In genomic region chr8:122194396-122194795, GRCm38 (mm10) we compare ENCODE assay signal across 8 mouse cellular contexts.
DNase-seq lines count a peak whose midpoint lies in the region; ATAC-seq and TF ChIP-seq lines count a peak whose summit lies in the region.

No protein-coding gene starts in this region.

- ATAC-seq in limb, embryonic 13.5 days (ENCODE audit: low FRiP score, low read depth) = no peak
- ATAC-seq in embryonic facial prominence, embryonic 15.5 days (ENCODE audit: insufficient number of reproducible peaks, low FRiP score, low TSS enrichment, low read depth) = 0 out of 2 replicates have a peak, but pooled peaks have one; percentile 29
- ATAC-seq in limb, embryonic 14.5 days (ENCODE audit: low FRiP score, low read depth) = no peak

- TF ChIP-seq POLR2A in limb, embryonic 14.5 days (IDR thresholded peaks at IDR 0.05; ENCODE audit: borderline replicate concordance, extremely low read depth, insufficient read depth, insufficient read length) = no peak

- no peak overlapping the region for H3K9ac ChIP-seq in limb, embryonic 13.5 days
- no peak overlapping the region for H3K9ac ChIP-seq in embryonic facial prominence, embryonic 15.5 days
- H3K9ac ChIP-seq in limb, embryonic 14.5 days (ENCODE audit: low read depth, low read length, severe bottlenecking) = no peak overlapping the region

- WGBS in limb, embryonic 13.5 days = 61% methylated on average over 8 of the region's 8 CpGs
- WGBS in limb, embryonic 10.5 days = 76% methylated on average over 8 of the region's 8 CpGs
- 25% methylated on average over 8 of the region's 8 CpGs for WGBS in embryonic facial prominence, embryonic 15.5 days
- WGBS in limb, embryonic 14.5 days = 53% methylated on average over 8 of the region's 8 CpGs

- H3K27ac ChIP-seq in limb, embryonic 13.5 days = peak overlapping the region; percentile 67; the same call in 1 of the 2 replicates
- H3K27ac ChIP-seq in limb, embryonic 10.5 days = no peak overlapping the region
- peak overlapping the region; percentile 67 for H3K27ac ChIP-seq in embryonic facial prominence, embryonic 15.5 days (replicated peaks)
- 0 out of 2 replicates have a peak overlapping the region, but pooled peaks have one; percentile 44 for H3K27ac ChIP-seq in limb, embryonic 14.5 days (replicated peaks; ENCODE audit: low read depth, low read length)

- H3K9me3 ChIP-seq in limb, embryonic 13.5 days = no peaks in the 10 kb centered on the region
- no peaks in the 10 kb centered on the region for H3K9me3 ChIP-seq in limb, embryonic 10.5 days (replicated peaks)
- no peaks in the 10 kb centered on the region for H3K9me3 ChIP-seq in embryonic facial prominence, embryonic 15.5 days (replicated peaks)
- no peaks in the 10 kb centered on the region for H3K9me3 ChIP-seq in limb, embryonic 14.5 days (ENCODE audit: control insufficient read depth, low read length)

- H3K36me3 ChIP-seq in limb, embryonic 13.5 days = no peaks in the 10 kb centered on the region
- no peaks in the 10 kb centered on the region for H3K36me3 ChIP-seq in limb, embryonic 10.5 days
- no peaks in the 10 kb centered on the region for H3K36me3 ChIP-seq in embryonic facial prominence, embryonic 15.5 days
- no peaks in the 10 kb centered on the region for H3K36me3 ChIP-seq in limb, embryonic 14.5 days (ENCODE audit: control insufficient read depth, insufficient read depth, low read length)

- no peak for DNase-seq in limb, embryonic 10.5 days (ENCODE audit: low spot score)
- peak; percentile 70 to 78 for DNase-seq in heart, adult 9 months (ENCODE audit: low spot score in 2 of 2)
- peak; percentile 62 for DNase-seq in limb, embryonic 14.5 days (ENCODE audit: low spot score)
- no peak for DNase-seq in urinary bladder, adult 2 months (ENCODE audit: low spot score)
- no peak for DNase-seq in natural killer cell, adult 2 months (ENCODE audit: low spot score in 2 of 2)
- DNase-seq in adrenal gland, postnatal 25 days = no peak

- no peak overlapping the region for H3K4me3 ChIP-seq in limb, embryonic 13.5 days
- H3K4me3 ChIP-seq in limb, embryonic 10.5 days = no peak overlapping the region
- no peak overlapping the region for H3K4me3 ChIP-seq in embryonic facial prominence, embryonic 15.5 days (replicated peaks)
- H3K4me3 ChIP-seq in limb, embryonic 14.5 days (replicated peaks; ENCODE audit: low read length) = no peak overlapping the region

- no peaks in the 10 kb centered on the region for H3K27me3 ChIP-seq in limb, embryonic 13.5 days
- peaks cover 19% of the 10 kb centered on the region; the same call in 1 of the 2 replicates for H3K27me3 ChIP-seq in limb, embryonic 10.5 days (ENCODE audit: low read depth, poor library complexity, severe bottlenecking)
- H3K27me3 ChIP-seq in embryonic facial prominence, embryonic 15.5 days = no peaks in the 10 kb centered on the region
- H3K27me3 ChIP-seq in limb, embryonic 14.5 days (ENCODE audit: control insufficient read depth, insufficient read depth, low read length) = no peaks in the 10 kb centered on the region

- peaks cover 67% of the 10 kb centered on the region for H3K4me1 ChIP-seq in limb, embryonic 13.5 days
- H3K4me1 ChIP-seq in limb, embryonic 10.5 days = peaks cover 40% of the 10 kb centered on the region
- peaks cover 52% of the 10 kb centered on the region for H3K4me1 ChIP-seq in embryonic facial prominence, embryonic 15.5 days
- peaks cover 51% of the 10 kb centered on the region for H3K4me1 ChIP-seq in limb, embryonic 14.5 days (ENCODE audit: control insufficient read depth, insufficient read depth, low read length)

- H3K4me2 ChIP-seq in limb, embryonic 13.5 days (replicated peaks) = no peak overlapping the region
- no peak overlapping the region for H3K4me2 ChIP-seq in embryonic facial prominence, embryonic 15.5 days (replicated peaks)
- no peak overlapping the region for H3K4me2 ChIP-seq in limb, embryonic 14.5 days (replicated peaks; ENCODE audit: low read depth, low read length, severe bottlenecking)

Comparison
In these comparisons a context has a peak if more than half of its experiments do, and no peak if none do; other contexts are left out.
1. DNase-seq: peak in heart, adult 9 months (2 of 2) and limb, embryonic 14.5 days (single experiment); none in limb, embryonic 10.5 days (single experiment), urinary bladder, adult 2 months (single experiment), natural killer cell, adult 2 months (0 of 2) and adrenal gland, postnatal 25 days (single experiment).